Mouse (Mus musculus) 3134 (cell line): ENCODE results near the gene Prtn3.
A peak's percentile ranks its signal among the peaks of the same experiment; 100 is the strongest.

Experiments used
- DNase-seq: peaks from one replicate; pipeline ENCODE4 v3.0.0-alpha.2; 2011; ENCODE audit warnings: low spot score; ENCODE audit not compliant: insufficient read length; ENCODE audit errors: extremely low read depth

Gene Prtn3

DNA sequence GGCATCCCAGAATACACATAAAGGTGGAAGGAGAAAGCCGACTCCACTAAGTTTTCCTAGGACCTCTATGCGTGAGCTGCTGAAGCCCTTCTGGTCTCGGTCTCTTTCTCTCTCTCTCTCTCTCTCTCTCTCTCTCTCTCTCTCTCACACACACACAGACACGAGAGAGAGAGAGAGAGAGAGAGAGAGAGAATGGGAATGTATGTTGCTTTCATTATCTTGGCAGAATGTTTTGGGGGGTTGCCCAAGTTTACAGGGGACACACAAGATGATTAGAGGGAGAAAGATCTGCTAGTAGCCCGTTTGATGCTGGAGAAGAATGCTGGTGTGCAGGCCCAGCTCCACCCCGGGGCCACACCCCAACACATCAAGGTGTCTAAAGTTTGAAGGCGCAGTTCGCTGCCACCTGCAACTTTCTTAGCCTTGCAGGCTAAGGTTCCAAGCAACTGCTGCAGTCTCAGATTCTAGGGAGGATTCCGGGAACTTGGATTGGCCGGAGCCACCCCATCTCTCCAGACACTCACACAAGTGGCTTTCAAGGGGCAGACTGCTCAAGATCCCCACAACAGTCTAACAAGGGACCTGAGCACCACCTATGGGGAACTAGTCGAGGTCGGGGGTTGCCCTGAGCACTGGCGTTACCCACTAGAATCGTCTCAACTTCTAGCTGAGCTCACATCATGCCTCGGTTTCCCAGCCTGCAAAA lies 51.7 kb downstream of the Prtn3 start:
- DNase-seq, result no peak

DNA sequence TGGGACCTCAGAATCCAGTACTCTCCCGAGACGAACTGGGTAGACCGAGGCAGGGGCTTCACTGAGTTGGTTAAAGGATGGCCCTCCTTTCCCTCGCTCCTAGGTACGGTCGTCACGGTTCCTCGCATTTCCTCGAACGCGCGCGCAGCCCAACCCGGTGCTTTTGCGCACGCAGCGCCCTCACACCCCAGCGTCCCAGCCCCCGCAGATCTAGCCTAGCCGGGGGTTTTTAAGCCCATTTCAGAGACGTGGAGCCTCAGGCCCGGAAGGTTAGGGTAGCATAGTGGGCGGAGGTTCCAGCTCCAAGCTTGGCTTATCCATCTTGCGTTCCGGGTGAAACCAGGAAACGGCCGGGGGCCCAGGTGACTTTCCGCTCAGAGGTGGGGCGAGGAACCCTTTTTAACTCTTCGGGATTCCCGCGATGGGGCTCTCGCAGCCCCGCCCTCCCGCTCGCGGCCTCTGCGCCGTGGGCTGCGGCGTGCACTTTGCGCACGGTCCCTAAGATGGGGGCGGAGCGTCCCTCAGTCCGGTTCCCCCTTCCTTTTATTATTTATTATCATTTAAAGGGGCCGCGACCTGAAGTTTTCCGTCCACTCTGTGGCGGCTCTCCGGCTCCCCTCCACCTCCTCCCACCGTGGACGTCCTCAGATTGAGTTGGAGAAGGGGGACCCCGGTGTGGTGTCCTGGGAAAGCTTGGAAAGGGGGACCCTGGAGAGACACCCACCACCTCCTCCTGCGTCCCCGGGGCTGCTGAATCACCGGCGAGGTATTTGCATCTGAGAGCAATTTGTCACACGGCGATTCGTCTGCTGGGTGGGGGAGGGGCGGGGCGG lies 52.4 kb downstream of the Prtn3 start, which contains the start of gene Arid3a:
Arid3a (plus strand) TSS at position 553 of the 833 bp plus-strand sequence.
- peak; percentile 95 for DNase-seq

DNA sequence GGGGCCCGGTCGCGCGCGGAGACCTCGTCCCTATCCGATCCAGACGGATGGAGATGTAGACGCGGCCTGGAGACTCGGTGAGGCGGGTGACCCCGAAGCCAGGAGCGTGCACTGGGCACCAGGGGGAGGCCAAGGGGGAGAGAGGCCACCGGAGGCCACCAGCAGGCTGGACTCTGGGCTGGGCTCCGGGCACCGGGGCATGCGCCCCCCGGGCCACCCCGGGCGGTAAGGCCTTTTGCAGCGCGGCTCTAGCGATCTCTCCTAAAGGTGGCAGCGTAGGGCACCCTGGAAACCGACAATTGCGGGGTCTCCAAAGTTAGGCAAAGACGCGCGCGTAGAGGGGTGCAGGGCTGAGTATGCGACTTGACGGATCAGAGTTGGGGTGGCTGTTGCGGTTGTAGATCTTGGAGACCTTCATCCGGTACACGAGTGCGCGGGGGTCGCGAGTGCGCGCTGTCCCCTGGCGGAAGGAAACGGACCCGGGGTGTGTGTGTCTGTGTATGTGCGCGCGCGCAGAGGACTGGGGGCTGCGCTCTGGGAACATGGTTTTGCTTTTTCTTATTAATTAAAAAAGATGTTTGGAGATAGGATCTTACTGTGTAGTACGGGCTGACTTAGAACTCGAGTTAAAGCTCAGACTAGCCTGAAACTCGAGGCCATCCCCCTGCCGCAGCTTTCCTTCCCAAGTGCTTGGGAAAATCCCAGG lies 53.2 kb downstream of the Prtn3 start:
- peak; percentile 72 for DNase-seq

DNA sequence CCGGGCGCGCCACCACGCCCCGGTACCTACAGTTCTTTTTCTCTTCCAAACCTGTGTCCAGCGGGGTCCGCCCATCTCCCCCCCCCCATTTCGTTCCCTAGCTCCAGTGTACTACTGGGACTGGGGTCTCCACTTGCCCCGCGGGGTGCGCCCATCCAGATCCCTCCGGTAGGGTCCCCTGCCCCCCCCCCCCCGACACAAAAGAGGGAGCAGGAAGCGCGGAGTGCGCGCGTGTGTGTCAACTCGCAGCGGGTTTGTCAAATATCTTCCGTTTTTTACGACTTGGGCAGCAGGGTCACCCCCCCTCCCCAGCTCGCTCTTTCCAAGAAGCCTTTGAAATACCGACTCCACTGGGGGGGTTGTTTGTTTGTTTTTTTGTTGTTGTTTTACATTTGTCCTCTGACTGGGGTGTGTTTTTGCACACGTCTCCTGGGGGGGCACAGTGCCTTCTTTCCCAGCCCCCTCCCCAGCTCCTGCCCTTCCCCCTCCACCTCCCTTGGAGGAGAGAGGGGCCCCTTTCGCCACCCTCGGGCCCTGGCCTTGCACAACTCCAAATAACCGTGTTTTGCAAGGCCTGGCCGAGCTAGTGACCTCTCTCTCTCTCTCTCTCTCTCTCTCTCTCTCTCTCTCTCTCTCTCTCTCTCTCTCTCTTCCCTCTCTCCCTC lies 53.9 kb downstream of the Prtn3 start:
- DNase-seq, result peak; percentile 51

DNA sequence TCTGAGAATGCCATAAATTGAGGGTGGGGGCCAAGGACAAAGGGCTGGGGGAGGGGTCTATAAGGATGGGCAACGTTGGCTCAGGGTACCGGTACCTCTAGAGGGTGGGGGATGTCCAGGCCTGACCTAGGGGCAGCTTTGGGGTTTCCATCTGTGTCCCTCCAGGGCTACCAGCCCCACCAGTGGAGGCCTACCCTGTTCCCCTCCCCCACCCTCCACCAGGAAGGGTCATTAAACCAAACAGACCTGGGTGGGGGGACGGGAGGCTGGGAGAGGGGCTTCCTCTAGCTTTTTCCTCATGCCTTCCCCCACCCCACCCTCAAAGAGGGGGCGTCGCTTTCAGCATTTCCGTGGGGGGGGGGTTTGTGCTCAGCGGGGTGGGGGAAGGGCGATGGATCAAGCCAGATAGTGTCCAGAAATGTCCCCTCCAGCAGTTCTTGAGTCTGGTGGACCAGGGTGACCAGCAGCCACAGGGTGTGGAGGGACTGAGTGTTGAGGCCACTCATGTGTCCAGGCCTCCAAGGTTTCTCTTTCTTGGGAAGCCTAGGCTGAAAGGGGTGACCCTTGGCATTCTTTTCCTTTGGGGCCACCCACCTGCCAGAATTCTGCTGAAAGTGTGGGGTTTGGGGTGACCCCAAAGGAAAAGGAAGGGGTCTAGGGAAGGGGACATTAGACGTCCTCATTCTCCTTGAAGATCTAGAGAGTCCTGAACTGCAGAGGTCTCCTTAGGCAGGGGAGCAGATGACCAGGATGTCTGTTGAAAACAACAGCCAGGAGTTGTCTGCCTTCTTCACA lies 54.8 kb downstream of the Prtn3 start:
- no peak for DNase-seq

DNA sequence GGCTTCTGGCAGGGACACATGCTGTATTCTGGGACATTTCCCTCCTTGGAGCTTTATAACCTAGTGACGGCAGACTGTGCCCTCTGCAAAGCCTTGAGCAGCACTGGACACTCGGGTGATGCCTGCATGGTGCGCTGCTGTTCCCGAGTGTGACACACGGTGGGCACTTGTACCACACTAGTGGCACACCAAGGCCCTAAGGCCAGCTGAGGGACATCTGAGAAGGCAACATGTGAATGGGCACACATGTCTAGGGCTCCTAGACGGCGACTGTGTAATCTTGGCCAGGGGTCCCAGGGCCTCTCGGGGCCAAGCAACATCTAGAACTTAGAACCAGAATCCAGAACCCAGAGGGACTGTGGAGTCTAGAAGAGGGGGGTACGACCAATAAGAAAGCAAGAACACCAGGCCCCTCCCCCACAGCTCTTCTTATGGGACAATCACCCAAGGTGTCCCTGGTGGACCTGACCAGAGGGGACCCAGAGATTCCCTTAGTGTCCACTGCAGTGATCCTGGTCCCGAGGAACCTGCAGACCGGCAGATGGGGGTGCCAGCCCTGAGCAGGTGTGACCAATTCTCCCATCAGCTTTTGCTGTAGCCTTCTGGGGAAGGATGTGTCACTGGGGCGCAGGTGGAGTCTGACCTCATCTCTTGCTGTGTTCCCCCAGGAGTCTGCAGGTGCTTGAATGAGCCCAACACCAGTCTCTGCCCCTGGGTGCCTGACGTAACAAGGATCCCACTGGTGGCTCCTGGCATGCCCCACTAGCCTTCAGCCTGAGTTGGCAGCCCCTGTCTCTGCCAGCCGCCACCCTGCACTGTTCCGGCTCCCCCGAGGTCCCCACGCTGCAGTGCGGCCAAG lies 55.9 kb downstream of the Prtn3 start:
- no peak for DNase-seq

DNA sequence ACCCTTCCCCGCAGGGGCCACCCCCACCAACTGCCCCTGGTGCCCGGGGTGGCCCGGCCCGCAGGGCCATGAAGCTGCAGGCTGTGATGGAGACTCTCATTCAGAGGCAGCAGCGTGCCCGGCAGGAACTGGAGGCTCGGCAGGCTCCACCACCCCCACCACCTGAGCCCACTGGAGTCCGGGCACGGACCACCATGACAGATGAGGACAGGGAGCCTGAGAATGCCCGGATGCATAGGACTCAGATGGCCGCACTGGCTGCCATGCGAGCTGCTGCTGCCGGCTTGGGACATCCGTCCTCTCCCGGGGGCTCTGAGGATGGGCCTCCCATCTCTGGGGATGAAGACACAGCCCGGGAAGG lies 56.5 kb downstream of the Prtn3 start:
- DNase-seq, result no peak

DNA sequence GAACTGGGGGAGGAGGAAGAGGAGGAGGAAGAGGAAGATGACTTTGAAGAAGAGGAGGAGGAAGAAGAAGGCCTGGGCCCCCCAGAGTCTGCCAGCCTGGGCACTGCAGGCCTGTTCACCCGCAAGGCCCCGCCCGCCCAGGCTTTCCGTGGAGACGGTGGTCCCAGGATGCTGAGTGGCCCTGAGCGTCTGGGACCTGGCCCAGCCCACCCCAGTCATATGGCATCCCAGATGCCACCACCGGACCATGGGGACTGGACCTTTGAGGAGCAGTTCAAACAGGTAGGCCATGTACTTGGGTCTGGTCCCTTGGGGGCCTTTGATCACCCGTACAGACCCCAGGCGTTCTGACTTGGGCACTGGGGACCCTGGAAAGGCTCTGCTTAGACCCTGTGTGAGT lies 57.5 kb downstream of the Prtn3 start:
- no peak for DNase-seq

DNA sequence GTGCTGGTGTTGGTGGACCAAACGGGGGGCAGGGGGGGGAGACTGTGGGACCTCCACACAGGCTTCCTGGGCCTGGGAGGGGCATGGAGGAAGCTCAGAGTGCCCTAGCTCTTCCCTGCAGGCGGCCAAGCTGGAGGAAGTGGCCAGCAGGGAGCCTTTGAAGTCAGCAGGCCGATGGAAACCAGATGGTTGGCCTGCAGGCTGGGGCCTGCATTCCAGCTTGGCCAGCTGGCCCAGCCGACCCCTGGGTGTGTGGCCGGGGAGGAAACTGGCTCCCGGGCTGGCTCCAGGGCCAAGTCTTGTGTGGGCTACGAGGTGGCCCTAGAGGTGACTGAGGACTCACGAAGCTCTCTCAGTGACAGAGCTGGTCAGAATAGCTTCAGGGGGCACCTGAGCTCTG lies 58.5 kb downstream of the Prtn3 start:
- DNase-seq, result peak; percentile 42
